Mouse (Mus musculus): ENCODE measurements around the gene Ifi47.
"Not testable (repeated sequence)": the region's sequence is repeated elsewhere in the genome, so short reads cannot be mapped to it uniquely, and the experiment has no call there.

Ifi47 gene

DNA sequence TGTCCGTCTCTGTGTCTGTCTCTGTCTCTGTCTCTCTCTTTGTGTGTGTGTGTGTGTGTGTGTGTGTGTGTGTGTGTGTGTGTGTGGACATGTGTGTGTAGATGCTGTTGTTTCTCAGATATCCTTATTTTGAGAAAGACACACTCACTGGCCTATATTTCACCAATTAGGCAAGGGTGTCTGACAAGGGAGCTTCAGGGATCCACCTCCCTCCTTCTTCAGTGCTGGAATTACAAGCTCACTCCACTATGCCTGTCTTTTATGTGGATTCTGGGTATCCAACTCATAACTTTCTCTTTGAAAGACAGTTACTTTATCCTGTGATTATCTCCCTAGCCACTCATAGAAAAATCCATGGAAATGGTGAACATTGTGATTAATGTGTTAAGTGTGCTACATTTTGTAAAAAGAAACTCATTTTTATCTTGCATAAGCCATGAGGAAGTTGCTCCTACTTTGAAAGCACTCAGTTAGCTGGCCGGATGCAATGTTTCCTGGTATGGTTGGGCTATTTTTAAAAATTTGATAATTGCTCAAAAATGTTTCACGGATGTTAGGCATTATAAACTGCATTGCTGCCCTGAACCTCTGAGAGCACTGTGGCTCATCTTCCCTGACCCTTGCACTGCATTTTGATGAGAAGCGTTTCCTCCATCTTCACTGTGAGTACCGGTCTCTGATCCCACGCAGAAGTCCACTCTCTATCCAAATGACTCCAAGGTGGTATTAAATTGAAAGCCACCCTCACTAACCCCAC lies at the start of gene Ifi47:
Ifi47 (plus strand) TSS at position 587 of the 757 bp plus-strand sequence.
- not testable (repeated sequence) for H3K36me3 ChIP-seq (ENCODE audit: control insufficient read depth, insufficient read depth, low read length, poor library complexity, severe bottlenecking); H3K27me3 ChIP-seq (ENCODE audit: control insufficient read depth, insufficient read depth, low read length, poor library complexity, severe bottlenecking)
- DNase-seq (ENCODE audit: low read depth, low spot score) = peak; percentile 46

GRCm38 (mm10) chr11:49050064-49050463 lies 26.3 kb upstream of the Ifi47 start:
- not testable (repeated sequence) for H3K36me3 ChIP-seq (ENCODE audit: control insufficient read depth, insufficient read depth, low read length, poor library complexity, severe bottlenecking); DNase-seq (ENCODE audit: low read depth, low spot score); H3K27me3 ChIP-seq (ENCODE audit: control insufficient read depth, insufficient read depth, low read length, poor library complexity, severe bottlenecking)

- DNase-seq (ENCODE audit: low read depth, low spot score) = peak; percentile 54
- not testable (repeated sequence) for H3K27me3 ChIP-seq (ENCODE audit: control insufficient read depth, insufficient read depth, low read length, poor library complexity, severe bottlenecking); H3K36me3 ChIP-seq (ENCODE audit: control insufficient read depth, insufficient read depth, low read length, poor library complexity, severe bottlenecking)
These were observed 25.1 kb upstream of the Ifi47 start, which contains the start of gene 9930111J21Rik2 for GRCm38 (mm10) chr11:49051093-49051891. Gene 9930111J21Rik2 (minus strand): TSS chr11:49051242.

GRCm38 (mm10) chr11:49051894-49052293 lies 24.5 kb upstream of the Ifi47 start:
- not testable (repeated sequence) for DNase-seq (ENCODE audit: low read depth, low spot score); H3K27me3 ChIP-seq (ENCODE audit: control insufficient read depth, insufficient read depth, low read length, poor library complexity, severe bottlenecking); H3K36me3 ChIP-seq (ENCODE audit: control insufficient read depth, insufficient read depth, low read length, poor library complexity, severe bottlenecking)

GRCm38 (mm10) chr11:49060061-49060460 lies 16.3 kb upstream of the Ifi47 start:
- H3K36me3 ChIP-seq (ENCODE audit: control insufficient read depth, insufficient read depth, low read length, poor library complexity, severe bottlenecking); DNase-seq (ENCODE audit: low read depth, low spot score); H3K27me3 ChIP-seq (ENCODE audit: control insufficient read depth, insufficient read depth, low read length, poor library complexity, severe bottlenecking): not testable (repeated sequence)

GRCm38 (mm10) chr11:49061865-49062264 lies 14.5 kb upstream of the Ifi47 start:
- not testable (repeated sequence) for H3K36me3 ChIP-seq (ENCODE audit: control insufficient read depth, insufficient read depth, low read length, poor library complexity, severe bottlenecking); H3K27me3 ChIP-seq (ENCODE audit: control insufficient read depth, insufficient read depth, low read length, poor library complexity, severe bottlenecking)
- DNase-seq (ENCODE audit: low read depth, low spot score) = peak; percentile 25

GRCm38 (mm10) chr11:49063713-49064469 lies 12.5 kb upstream of the Ifi47 start, which contains the start of gene Tgtp2:
Gene Tgtp2 (minus strand): TSS chr11:49064206.
- H3K27me3 ChIP-seq (ENCODE audit: control insufficient read depth, insufficient read depth, low read length, poor library complexity, severe bottlenecking); H3K36me3 ChIP-seq (ENCODE audit: control insufficient read depth, insufficient read depth, low read length, poor library complexity, severe bottlenecking): not testable (repeated sequence)
- DNase-seq (ENCODE audit: low read depth, low spot score) = peak; percentile 61

- Histone ChIP-seq H3K36me3 (ENCODE audit: control insufficient read depth, insufficient read depth, low read length, poor library complexity, severe bottlenecking) (no peaks in the 10 kb centered on the region), H3K27me3 (ENCODE audit: control insufficient read depth, insufficient read depth, low read length, poor library complexity, severe bottlenecking) (no peaks in the 10 kb centered on the region)
- DNase-seq (ENCODE audit: low read depth, low spot score) = no peak
These were observed 8.0 kb upstream of the Ifi47 start for GRCm38 (mm10) chr11:49068358-49068757.

- Histone ChIP-seq H3K27me3 (ENCODE audit: control insufficient read depth, insufficient read depth, low read length, poor library complexity, severe bottlenecking) (no peaks in the 10 kb centered on the region), H3K36me3 (ENCODE audit: control insufficient read depth, insufficient read depth, low read length, poor library complexity, severe bottlenecking) (no peaks in the 10 kb centered on the region)
- no peak for DNase-seq (ENCODE audit: low read depth, low spot score)
These were observed 625 bp downstream of the Ifi47 start for GRCm38 (mm10) chr11:49077012-49077411.

GRCm38 (mm10) chr11:49078719-49079118 lies 2.3 kb downstream of the Ifi47 start:
- no peak for DNase-seq (ENCODE audit: low read depth, low spot score)
- Histone ChIP-seq H3K36me3 (ENCODE audit: control insufficient read depth, insufficient read depth, low read length, poor library complexity, severe bottlenecking) (no peaks in the 10 kb centered on the region), H3K27me3 (ENCODE audit: control insufficient read depth, insufficient read depth, low read length, poor library complexity, severe bottlenecking) (no peaks in the 10 kb centered on the region)

- no peak for DNase-seq (ENCODE audit: low read depth, low spot score)
- H3K36me3 ChIP-seq (ENCODE audit: control insufficient read depth, insufficient read depth, low read length, poor library complexity, severe bottlenecking) = no peaks in the 10 kb centered on the region
- H3K27me3 ChIP-seq (ENCODE audit: control insufficient read depth, insufficient read depth, low read length, poor library complexity, severe bottlenecking) = no peaks in the 10 kb centered on the region
These were observed 4.2 kb downstream of the Ifi47 start for GRCm38 (mm10) chr11:49080636-49081035.

DNA sequence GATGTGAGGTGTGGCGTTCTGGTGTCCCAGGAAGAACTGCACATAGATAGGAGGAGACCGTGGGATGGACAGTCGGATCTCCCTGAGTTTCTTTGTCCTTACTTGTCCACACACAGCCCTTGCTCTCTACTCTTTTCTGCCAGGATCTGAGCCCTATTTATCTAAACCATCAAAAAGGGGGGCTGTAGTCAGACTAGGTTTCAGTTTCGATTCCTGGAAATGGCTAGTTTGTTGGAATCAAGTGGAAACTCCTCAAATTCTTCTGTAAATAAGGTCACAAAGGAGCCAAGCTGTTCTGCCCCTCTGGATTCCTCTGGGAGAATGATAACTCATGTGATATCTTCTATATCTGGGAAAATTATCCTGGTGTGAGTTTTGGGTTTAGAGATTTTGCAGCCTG lies 5.0 kb downstream of the Ifi47 start:
- Histone ChIP-seq H3K36me3 (ENCODE audit: control insufficient read depth, insufficient read depth, low read length, poor library complexity, severe bottlenecking) (no peaks in the 10 kb centered on the region), H3K27me3 (ENCODE audit: control insufficient read depth, insufficient read depth, low read length, poor library complexity, severe bottlenecking) (no peaks in the 10 kb centered on the region)
- no peak for DNase-seq (ENCODE audit: low read depth, low spot score)

- Histone ChIP-seq H3K27me3 (ENCODE audit: control insufficient read depth, insufficient read depth, low read length, poor library complexity, severe bottlenecking) (no peaks in the 10 kb centered on the region), H3K36me3 (ENCODE audit: control insufficient read depth, insufficient read depth, low read length, poor library complexity, severe bottlenecking) (no peaks in the 10 kb centered on the region)
- no peak for DNase-seq (ENCODE audit: low read depth, low spot score)
These were observed 5.5 kb downstream of the Ifi47 start for GRCm38 (mm10) chr11:49081886-49082285.

DNA sequence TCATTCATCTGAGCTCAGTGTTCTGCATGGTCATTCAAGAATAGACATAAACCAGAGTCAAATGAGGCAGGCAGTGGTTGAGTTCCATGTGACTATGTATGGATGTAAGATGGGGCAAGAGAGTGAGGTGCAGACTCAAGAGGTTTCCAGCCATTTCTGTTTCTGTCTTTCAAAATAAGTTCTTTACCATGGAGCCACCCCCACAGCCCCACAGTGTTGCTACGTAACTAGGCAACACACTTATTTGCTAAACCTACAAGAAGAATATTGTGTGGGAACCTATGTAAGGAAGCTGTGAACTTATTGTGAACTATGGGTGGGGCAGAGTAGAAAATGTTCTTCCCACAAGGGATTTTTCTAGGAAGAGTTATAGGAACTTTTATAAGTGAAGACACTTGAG lies 6.8 kb downstream of the Ifi47 start:
- peak; percentile 65 for DNase-seq (ENCODE audit: low read depth, low spot score)
- H3K36me3 ChIP-seq (ENCODE audit: control insufficient read depth, insufficient read depth, low read length, poor library complexity, severe bottlenecking) = no peaks in the 10 kb centered on the region
- H3K27me3 ChIP-seq (ENCODE audit: control insufficient read depth, insufficient read depth, low read length, poor library complexity, severe bottlenecking) = no peaks in the 10 kb centered on the region

GRCm38 (mm10) chr11:49083808-49084207 lies 7.4 kb downstream of the Ifi47 start:
- no peaks in the 10 kb centered on the region for H3K27me3 ChIP-seq (ENCODE audit: control insufficient read depth, insufficient read depth, low read length, poor library complexity, severe bottlenecking)
- no peaks in the 10 kb centered on the region for H3K36me3 ChIP-seq (ENCODE audit: control insufficient read depth, insufficient read depth, low read length, poor library complexity, severe bottlenecking)
- DNase-seq (ENCODE audit: low read depth, low spot score) = no peak
